Mouse (Mus musculus) mature B cell (primary cell): ENCODE data around the gene Hist4h4.

Experiments
- in situ Hi-C: fragments of 300-500 bp; cut with MboI; formaldehyde crosslinking; loops from 2 replicates; pipeline ENCODE4 v1.14.3; 2019

The Hist4h4 gene

GRCm38 (mm10) chr6:136782761-136783160 is 21.5 kb downstream of the Hist4h4 start:
- in situ Hi-C loops, result no loop called here

- in situ Hi-C loops, result no loop called here
Measured at GRCm38 (mm10) chr6:136782146-136782545, 22.1 kb downstream of the Hist4h4 start.

GRCm38 (mm10) chr6:136781377-136781986 is 22.7 kb downstream of the Hist4h4 start, which contains the start of gene Gucy2c:
Gene Gucy2c, minus strand, starts transcription at chr6:136781765.
- in situ Hi-C loops, result no loop called here

- in situ Hi-C loops, result no loop called here
Measured at GRCm38 (mm10) chr6:136776392-136776791, 27.8 kb downstream of the Hist4h4 start.

- in situ Hi-C loops, result no loop called here
Measured at GRCm38 (mm10) chr6:136769859-136770258, 34.4 kb downstream of the Hist4h4 start.

GRCm38 (mm10) chr6:136769143-136769542 is 35.1 kb downstream of the Hist4h4 start:
- in situ Hi-C loops, result no loop called here

- in situ Hi-C loops, result no loop called here
Measured at GRCm38 (mm10) chr6:136763912-136764311, 40.3 kb downstream of the Hist4h4 start.
